Mouse (Mus musculus) urinary bladder, adult 18-20 months (tissue): ENCODE data around the gene Lag3.

Source experiments
- DNase-seq, 2 experiments: peaks; one replicate each; pipeline ENCODE4 v3.0.0; 2022; ENCODE audit warnings: low spot score in 2 of 2, mixed read lengths in 2 of 2

The Lag3 gene

GRCm38 (mm10) chr6:124919695-124920317 is 8.3 kb upstream of the Lag3 start, which contains the start of gene Ptms:
Ptms (minus strand) TSS chr6:124920103.
- DNase-seq, result peak; percentile 59 to 91

- no peak for DNase-seq
Measured at GRCm38 (mm10) chr6:124918890-124919627, 7.6 kb upstream of the Lag3 start.

- no peak for DNase-seq
Measured at GRCm38 (mm10) chr6:124918331-124918690, 6.8 kb upstream of the Lag3 start.

- DNase-seq, result peak; percentile 78 to 90
Measured at GRCm38 (mm10) chr6:124917518-124918330, 6.2 kb upstream of the Lag3 start.

- peak; percentile 84 to 88 for DNase-seq
Measured at GRCm38 (mm10) chr6:124916695-124917517, 5.4 kb upstream of the Lag3 start.

GRCm38 (mm10) chr6:124915942-124916694 is 4.6 kb upstream of the Lag3 start:
- DNase-seq, result no peak

- peak; percentile 44 to 52 for DNase-seq
Measured at GRCm38 (mm10) chr6:124915160-124915941, 3.8 kb upstream of the Lag3 start.

- DNase-seq, result no peak
Measured at GRCm38 (mm10) chr6:124914511-124914910, 3.0 kb upstream of the Lag3 start.

- no peak for DNase-seq
Measured at GRCm38 (mm10) chr6:124913721-124914285, 2.3 kb upstream of the Lag3 start.

- no peak for DNase-seq
Measured at GRCm38 (mm10) chr6:124913214-124913613, 1.7 kb upstream of the Lag3 start.

- DNase-seq, result no peak
Measured at GRCm38 (mm10) chr6:124910032-124910431, 1.5 kb downstream of the Lag3 start.

- DNase-seq, result no peak
Measured at GRCm38 (mm10) chr6:124907767-124908166, 3.7 kb downstream of the Lag3 start.

GRCm38 (mm10) chr6:124904991-124905860 is 6.3 kb downstream of the Lag3 start:
- DNase-seq, result no peak

- peak; percentile 26 to 68 for DNase-seq
Measured at GRCm38 (mm10) chr6:124904161-124904981, 7.1 kb downstream of the Lag3 start.

- peak; percentile 94 to 98 for DNase-seq
Measured at GRCm38 (mm10) chr6:124903580-124904151, 7.8 kb downstream of the Lag3 start.

GRCm38 (mm10) chr6:124901851-124902250 is 9.7 kb downstream of the Lag3 start:
- DNase-seq, result no peak

- no peak for DNase-seq
Measured at GRCm38 (mm10) chr6:124900801-124901480, 10.6 kb downstream of the Lag3 start.
